Mouse (Mus musculus) G1E (cell line): ENCODE measurements around the gene Gatad2b. TPM values are rescaled to one million over a fixed set of nuclear protein-coding genes. Genes with fewer than 3 reads are reported as not detected.

Experiments used
- ATAC-seq: 2 replicates; pipeline ENCODE4 v1.8.0; 2016; ENCODE audit warnings: mild to moderate bottlenecking; ENCODE audit not compliant: insufficient number of reproducible peaks, poor library complexity, low FRiP score, severe bottlenecking; ENCODE audit errors: extremely low read depth
- DNase-seq: peaks from one replicate; pipeline ENCODE4 v3.0.0; 2012; ENCODE audit warnings: low spot score
- H3K27me3 ChIP-seq: 2 replicates; pipeline ENCODE4 v1.6.1; 2012; ENCODE audit warnings: mild to moderate bottlenecking, low read length, inconsistent platforms; ENCODE audit not compliant: insufficient read depth
- H3K36me3 ChIP-seq: replicated peaks from 2 replicates; pipeline ENCODE3; 2012; ENCODE audit warnings: mild to moderate bottlenecking, inconsistent platforms
- H3K4me1 ChIP-seq: 2 replicates; pipeline ENCODE4 v1.6.1; 2012; ENCODE audit warnings: low read depth, low read length, inconsistent platforms, mixed read lengths; ENCODE audit not compliant: insufficient read depth
- H3K4me3 ChIP-seq: 2 replicates; pipeline ENCODE4 v1.5.1; 2012; ENCODE audit warnings: low read depth, mild to moderate bottlenecking, inconsistent platforms, low read length, moderate library complexity, mixed read lengths
- H3K9me3 ChIP-seq: replicated peaks from 2 replicates; pipeline ENCODE4 v1.6.1; 2012; ENCODE audit warnings: inconsistent platforms
- CTCF ChIP-seq: IDR thresholded peaks from 2 replicates; pipeline ENCODE4 v1.5.1; 2012; ENCODE audit warnings: low read depth, low read length, inconsistent platforms, mixed read lengths
- GATA1 ChIP-seq: IDR thresholded peaks from 2 replicates; pipeline ENCODE4 v1.6.1; 2012; ENCODE audit warnings: borderline replicate concordance, low read length, inconsistent platforms, mixed read lengths
- GATA2 ChIP-seq: IDR thresholded peaks from 2 replicates; pipeline ENCODE4 v1.6.1; 2012; ENCODE audit warnings: low read depth, low read length, inconsistent platforms, borderline replicate concordance
- POLR2AphosphoS5 ChIP-seq: IDR thresholded peaks from 2 replicates; pipeline ENCODE4 v1.6.1; 2012; ENCODE audit warnings: low read depth, low read length, inconsistent platforms; ENCODE audit not compliant: insufficient replicate concordance
- TAL1 ChIP-seq: conservative IDR thresholded peaks from 2 replicates; pipeline ENCODE4 v1.6.1; 2012; ENCODE audit warnings: low read depth, low read length, inconsistent platforms, mixed read lengths
- polyA plus RNA-seq: library from polyadenylated mRNA; stranded (reverse); fragments of >175 nt; gene quantifications from 2 replicates; pipeline ENCODE4 v1.2.3, GENCODE M21; 2012
- total RNA-seq, 2 experiments: library from RNA; stranded (forward) in 1 of 2; stranded (reverse) in 1 of 2; fragments of 200-1000 nt in 1 of 2; fragments of >200 nt in 1 of 2; fragmentation: Nextera tagmentation in 1 of 2; gene quantifications; 2 replicates each; pipeline ENCODE4 v1.2.3; 2014 to 2017

Gene Gatad2b
- total and polyA plus RNA-seq, 3 experiments: 6.8 to 176 (median 19.1) TPM

DNA sequence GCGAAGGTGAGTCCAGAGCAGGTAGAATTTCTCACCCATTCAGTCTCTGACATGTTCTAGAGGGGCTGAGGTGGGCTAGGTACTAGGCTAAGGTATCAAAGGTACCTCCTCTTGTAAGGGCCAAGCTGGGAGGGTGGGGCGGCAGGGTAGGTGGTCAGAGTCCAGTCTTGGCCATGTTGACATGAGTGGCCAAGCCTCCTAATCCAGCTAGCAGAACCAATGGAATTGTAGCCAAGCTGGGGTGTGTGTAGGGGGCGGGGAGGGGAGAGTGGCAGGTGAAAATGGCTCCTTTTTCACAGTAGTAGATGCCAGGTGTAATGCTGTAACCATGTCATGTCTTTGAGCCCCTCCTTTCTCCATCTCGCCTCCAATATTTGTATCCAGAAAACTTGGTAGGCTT lies 34.5 kb upstream of the Gatad2b start:
- no peak for TF ChIP-seq POLR2AphosphoS5
- DNase-seq (no peak), ATAC-seq (no peak)
- Histone ChIP-seq H3K4me1 (peaks cover 24% of the 10 kb centered on the region), H3K27me3 (no peaks in the 10 kb centered on the region), H3K36me3 (peaks cover 78% of the 10 kb centered on the region), H3K9me3 (no peaks in the 10 kb centered on the region), H3K4me3 (no peak overlapping the region)

- Histone ChIP-seq H3K4me3 (no peak overlapping the region), H3K27me3 (no peaks in the 10 kb centered on the region), H3K4me1 (peaks cover 42% of the 10 kb centered on the region), H3K9me3 (no peaks in the 10 kb centered on the region), H3K36me3 (peaks cover 75% of the 10 kb centered on the region)
- DNase-seq (no peak), ATAC-seq (no peak)
- TF ChIP-seq GATA1 (no peak), GATA2 (no peak), POLR2AphosphoS5 (no peak), CTCF (no peak), TAL1 (no peak)
Observed at GRCm38 (mm10) chr3:90263121-90263771, 29.7 kb upstream of the Gatad2b start.

- Histone ChIP-seq H3K27me3 (no peaks in the 10 kb centered on the region), H3K36me3 (peaks cover 74% of the 10 kb centered on the region), H3K4me1 (peaks cover 53% of the 10 kb centered on the region), H3K9me3 (no peaks in the 10 kb centered on the region), H3K4me3 (peak overlapping the region; percentile 80)
- no peak for TF ChIP-seq POLR2AphosphoS5
- TF ChIP-seq TAL1: no peak
- TF ChIP-seq CTCF: no peak
- no peak for TF ChIP-seq GATA2
- TF ChIP-seq GATA1: no peak
- ATAC-seq: no peak
- no peak for DNase-seq
Observed at GRCm38 (mm10) chr3:90264687-90265033, 28.3 kb upstream of the Gatad2b start.

GRCm38 (mm10) chr3:90265034-90265931 lies 27.7 kb upstream of the Gatad2b start, which contains the start of gene Dennd4b:
Gene Dennd4b (plus strand): TSS chr3:90265185.
- Histone ChIP-seq H3K4me1 (peaks cover 56% of the 10 kb centered on the region), H3K4me3 (peak within 1 kb of the TSS; percentile 80), H3K27me3 (no peaks in the 10 kb centered on the region), H3K9me3 (no peaks in the 10 kb centered on the region), H3K36me3 (peaks cover 74% of the 10 kb centered on the region)
- peak; percentile 83 for TF ChIP-seq CTCF
- no peak for TF ChIP-seq GATA1
- peak; percentile 82 for ATAC-seq
- DNase-seq: peak; percentile 88

DNA sequence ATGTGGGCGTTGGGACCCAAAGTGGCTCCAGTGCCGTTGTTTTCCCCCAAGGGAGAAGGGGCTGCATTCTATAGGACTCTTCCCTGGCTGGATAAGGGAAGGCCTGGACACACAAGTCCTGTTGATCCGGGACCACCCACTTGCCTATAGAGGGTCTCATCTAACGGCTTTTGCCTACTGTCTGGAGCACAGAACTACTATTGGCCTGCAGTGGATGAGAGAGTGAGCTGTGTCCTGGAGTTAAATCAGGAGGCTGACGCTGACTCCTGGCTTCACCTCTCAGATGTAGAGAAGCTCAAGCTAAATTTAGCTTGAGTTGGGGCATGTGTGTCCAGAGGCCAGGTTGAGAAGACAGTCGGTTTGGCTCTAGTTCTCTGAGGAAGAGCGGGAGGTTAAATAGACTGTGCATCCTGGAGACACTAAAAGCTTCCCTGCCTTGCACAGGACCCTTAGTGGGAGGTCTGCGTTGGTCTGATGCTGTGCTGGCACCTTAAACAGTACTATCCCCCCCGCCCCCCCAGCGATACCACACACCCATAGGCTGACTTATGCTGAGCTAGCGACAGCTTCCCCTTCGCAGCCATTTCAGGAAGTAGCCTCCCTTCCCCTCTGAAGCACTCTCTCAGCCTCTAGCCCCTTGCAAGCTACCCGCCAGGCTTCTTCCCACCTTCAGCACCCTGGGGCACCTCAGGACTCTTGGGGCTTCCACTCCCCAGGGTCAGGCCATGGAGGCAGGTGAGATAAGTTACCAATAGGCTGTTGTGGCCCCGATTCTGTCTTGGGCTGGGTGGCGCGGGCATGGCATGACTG lies 26.8 kb upstream of the Gatad2b start:
- Histone ChIP-seq H3K4me1 (peaks cover 56% of the 10 kb centered on the region), H3K36me3 (peaks cover 74% of the 10 kb centered on the region), H3K27me3 (no peaks in the 10 kb centered on the region), H3K4me3 (peak overlapping the region; percentile 80), H3K9me3 (no peaks in the 10 kb centered on the region)
- peak; percentile 58 for ATAC-seq
- 0 out of 2 replicates have a peak, but pooled peaks have one; percentile 48 for TF ChIP-seq POLR2AphosphoS5
- TF ChIP-seq GATA2: no peak
- peak; percentile 78 for DNase-seq

- Histone ChIP-seq H3K9me3 (no peaks in the 10 kb centered on the region), H3K27me3 (no peaks in the 10 kb centered on the region), H3K36me3 (peaks cover 74% of the 10 kb centered on the region), H3K4me3 (peak overlapping the region; percentile 80), H3K4me1 (peaks cover 58% of the 10 kb centered on the region)
- TF ChIP-seq GATA1: no peak
- no peak for TF ChIP-seq POLR2AphosphoS5
- TF ChIP-seq CTCF: no peak
- TF ChIP-seq TAL1: no peak
- TF ChIP-seq GATA2: no peak
- ATAC-seq (no peak), DNase-seq (no peak)
Observed at GRCm38 (mm10) chr3:90266901-90267775, 25.8 kb upstream of the Gatad2b start.
